Mouse (Mus musculus) adrenal gland, adult 2 months (tissue): ENCODE measurements around the gene Fcmr. TPM values are rescaled to one million over a fixed set of nuclear protein-coding genes. Genes with fewer than 3 reads are reported as not detected.

ENCODE experiments used
- DNase-seq: peaks from one replicate; pipeline ENCODE4 v3.0.0; 2021
- long read RNA-seq: library from polyadenylated mRNA; stranded (forward); transcript quantifications from one replicate; pipeline ENCODE4 v2.0.0, GENCODE M21; 2021
- polyA plus RNA-seq: library from polyadenylated mRNA; depleted of rRNA; stranded (reverse); fragments of >200 nt; gene quantifications from 2 replicates; pipeline ENCODE4 v1.2.3, GENCODE M21; 2012; rRNA removed
- total RNA-seq, 2 experiments: library from RNA; stranded (reverse); gene quantifications; 2 replicates each; pipeline ENCODE4 v1.2.3; 2021

The Fcmr gene
- total RNA-seq (1 to 10 TPM in 1 of 2 experiments, not detected in 1; 1.0 TPM), polyA plus RNA-seq (0.41 and 1.4 TPM in 2 replicates)
- long read RNA-seq = 0 reads

DNA sequence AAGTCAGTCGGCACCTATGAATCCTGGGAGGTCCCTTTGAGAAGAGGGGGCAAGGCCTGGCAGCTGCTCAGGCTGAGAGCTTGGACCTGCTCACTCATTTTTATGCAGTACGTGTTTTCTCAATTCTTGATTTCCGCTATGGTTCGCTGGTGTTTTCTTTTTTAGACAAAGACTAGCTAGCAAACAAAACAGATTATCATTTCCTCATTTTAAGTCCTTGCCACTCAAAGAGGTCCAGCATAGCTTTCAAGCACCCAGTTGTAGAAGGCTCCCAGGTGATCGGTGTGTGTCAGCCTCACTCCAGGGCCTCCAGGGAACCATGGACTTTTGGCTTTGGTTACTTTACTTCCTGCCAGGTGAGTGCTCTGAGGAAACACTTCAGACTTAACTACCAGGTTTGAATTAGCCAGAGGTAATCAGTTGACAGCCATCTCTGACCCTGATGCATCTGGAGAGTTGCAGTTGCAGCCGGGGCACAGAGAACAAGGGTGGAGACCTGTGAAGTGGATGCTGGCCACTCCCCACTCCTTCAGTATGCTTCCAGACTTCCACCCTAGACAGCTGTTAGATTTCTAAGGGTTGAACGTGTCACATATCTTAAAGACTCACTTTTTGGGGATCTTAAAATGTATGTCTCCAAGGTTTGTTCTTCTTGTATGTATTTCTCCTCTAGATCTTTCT is at the start of gene Fcmr:
Gene Fcmr, plus strand, starts transcription at position 129 of the 681 bp plus-strand sequence.
- no peak for DNase-seq

DNA sequence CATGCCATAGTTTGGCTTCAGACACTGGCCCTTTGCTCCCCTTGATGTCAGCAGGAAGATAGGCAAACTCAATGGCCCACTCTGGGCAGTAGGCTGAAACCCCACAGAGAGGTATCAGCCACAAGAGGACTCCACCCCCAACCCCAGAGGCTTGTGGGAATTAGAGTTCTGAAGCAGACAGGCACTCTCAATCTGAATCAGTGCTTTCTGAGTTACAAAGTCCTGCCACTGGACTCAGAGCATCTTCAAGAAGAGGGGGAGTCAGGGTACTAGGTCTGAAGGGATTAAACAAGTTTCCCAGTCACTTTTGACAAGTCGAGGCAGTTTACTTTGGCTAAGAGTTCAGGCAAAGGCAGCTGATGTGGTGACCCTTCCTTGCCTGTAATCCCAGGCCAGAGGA is 45.7 kb upstream of the Fcmr start:
- no peak for DNase-seq

- no peak for DNase-seq
These were observed 44.9 kb upstream of the Fcmr start for GRCm38 (mm10) chr1:130820316-130821148.

DNA sequence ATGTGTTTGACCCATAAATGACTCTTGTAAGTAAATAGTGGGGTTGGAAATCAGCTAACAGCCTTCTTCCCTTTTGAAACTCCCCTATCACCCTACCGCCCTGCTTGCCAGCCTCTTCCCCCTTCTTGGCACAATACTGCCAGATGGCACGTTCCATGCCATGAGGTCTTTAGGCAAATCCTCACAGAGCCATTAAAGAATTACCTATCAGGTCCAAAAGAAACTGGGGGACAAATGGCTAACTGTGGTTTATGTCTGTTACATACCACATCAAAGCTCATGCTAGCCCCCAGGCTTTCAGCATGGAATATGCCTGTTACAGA is 44.4 kb upstream of the Fcmr start:
- DNase-seq = no peak

DNA sequence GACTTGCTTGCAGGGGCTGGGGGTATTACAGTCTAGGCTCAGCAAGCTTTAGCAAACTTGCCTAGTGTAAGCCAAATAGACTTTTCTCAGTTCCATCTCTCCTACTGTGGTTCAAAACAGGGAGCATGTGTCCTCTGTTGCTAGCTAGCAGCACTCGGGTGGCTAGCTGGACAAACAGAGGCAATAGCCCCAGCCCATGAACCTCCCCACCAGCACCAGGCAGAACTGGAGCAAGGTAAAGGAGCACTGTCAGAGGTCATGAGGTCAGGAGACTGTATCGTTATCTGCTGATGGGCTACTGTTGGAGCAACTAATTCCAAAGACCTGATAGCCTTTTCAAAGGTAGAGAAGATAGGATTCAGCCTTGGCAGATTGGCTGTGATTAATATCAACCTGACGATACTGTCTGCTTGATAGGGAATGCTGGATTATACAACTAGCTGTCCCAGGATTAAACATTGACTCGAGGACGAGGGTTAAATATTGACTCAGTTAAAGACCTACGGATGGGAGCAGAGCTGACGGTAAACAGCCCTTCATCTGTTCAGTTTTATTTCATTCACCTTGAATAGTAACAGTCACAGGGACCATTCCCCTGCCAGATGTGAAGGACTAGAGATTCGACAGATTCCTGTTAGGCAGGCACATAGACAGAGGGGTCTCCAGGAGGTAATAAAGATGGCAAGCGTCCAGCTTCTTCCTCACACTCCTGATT is 43.4 kb upstream of the Fcmr start:
- no peak for DNase-seq

GRCm38 (mm10) chr1:130826448-130826847 is 39.0 kb upstream of the Fcmr start, which contains the start of gene Pigr:
Gene Pigr (plus strand): TSS chr1:130826684.
- no peak for DNase-seq

DNA sequence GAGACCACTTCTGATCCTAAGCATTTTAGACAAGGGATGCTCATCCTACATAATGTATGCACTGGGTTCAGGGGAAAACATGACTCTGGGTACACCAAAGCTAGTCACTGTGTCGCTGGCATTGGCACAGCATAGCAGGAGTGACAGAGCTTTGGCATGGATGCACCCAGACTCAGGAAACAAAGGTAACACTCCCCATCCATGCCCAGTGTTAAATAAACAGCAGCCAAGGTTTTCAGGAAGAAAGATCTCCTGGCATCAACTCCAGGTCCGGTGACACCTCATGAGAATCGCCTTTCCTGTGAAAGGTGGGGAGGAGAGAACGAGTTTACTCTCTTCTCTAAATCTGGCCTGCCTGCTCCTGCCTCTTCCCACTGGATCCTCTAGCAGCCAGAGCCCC is 36.8 kb upstream of the Fcmr start:
- DNase-seq = no peak

GRCm38 (mm10) chr1:130829906-130830830 is 35.3 kb upstream of the Fcmr start:
- DNase-seq = no peak

GRCm38 (mm10) chr1:130832230-130833149 is 33.0 kb upstream of the Fcmr start:
- DNase-seq = no peak

DNA sequence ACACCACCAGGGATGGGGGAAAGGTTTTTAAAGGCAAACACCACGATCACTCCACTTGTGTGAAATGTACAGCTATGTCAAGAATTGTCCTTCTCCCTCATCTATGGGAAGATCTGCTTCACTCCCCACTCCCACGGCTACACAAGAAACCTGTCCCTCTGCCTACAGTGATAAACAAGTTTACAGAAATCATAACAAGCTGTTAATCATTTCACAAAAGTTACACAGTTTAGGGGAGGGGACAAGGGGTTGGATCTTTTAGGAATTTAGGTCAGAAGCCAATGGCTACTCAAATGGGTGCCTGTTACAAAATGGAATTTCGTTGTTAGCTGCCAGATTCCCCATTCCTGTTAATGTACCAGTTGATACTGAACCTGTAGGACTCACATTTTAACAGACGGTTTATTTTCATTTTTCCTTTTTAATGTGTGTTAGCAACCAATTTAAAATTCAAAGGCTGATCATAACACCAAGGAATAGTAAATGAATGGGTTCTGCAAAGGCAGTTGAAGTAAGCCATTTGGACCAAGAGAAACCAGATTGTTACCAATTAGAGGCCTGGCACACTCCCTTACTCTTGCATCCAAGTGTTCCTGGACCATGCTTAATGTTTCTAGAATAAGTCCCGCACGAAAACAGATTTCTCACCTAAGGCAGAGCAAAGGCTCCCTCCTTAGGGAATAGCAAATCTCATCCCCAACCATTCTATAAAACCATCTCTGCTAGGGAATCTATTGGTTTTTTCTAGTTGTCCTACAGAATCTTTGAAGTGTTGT is 30.1 kb upstream of the Fcmr start:
- no peak for DNase-seq

GRCm38 (mm10) chr1:130838288-130838687 is 27.2 kb upstream of the Fcmr start:
- no peak for DNase-seq

DNA sequence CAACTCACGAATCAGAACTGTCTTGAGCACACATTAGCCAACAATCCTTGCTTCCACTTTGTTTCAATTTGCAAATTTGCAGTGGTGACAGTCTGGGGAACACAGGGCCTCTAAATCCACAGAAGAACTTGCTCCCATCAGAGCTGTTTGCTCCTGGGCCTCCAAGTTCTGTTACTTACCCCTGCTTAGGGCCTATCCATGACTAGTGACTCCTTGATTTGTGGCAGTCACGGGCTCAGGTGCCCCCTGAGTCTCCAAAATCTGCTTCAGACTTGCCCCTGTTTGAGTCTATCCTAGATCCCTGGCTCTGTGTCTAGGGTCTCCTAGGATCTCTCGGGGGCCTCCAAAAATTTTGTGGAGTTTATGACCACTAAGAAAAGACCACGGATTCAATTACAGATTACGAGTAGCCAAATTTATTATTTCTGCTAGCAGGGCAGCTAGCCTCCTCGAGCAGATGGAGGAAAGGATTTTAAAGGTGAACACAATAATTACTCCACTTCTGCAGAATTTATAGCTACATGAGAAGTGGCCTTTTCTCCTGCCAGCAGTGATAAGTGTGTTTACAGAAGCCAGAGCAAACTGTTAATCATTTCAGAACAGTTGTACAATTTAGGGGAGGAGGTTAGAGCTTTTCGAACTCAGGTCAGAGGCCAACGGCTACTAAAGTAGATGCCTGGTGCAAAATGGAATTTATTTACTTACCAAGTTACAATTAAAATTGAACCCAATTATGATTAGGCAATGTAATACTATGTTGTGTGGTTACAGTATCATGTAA is 24.7 kb upstream of the Fcmr start:
- DNase-seq = no peak

DNA sequence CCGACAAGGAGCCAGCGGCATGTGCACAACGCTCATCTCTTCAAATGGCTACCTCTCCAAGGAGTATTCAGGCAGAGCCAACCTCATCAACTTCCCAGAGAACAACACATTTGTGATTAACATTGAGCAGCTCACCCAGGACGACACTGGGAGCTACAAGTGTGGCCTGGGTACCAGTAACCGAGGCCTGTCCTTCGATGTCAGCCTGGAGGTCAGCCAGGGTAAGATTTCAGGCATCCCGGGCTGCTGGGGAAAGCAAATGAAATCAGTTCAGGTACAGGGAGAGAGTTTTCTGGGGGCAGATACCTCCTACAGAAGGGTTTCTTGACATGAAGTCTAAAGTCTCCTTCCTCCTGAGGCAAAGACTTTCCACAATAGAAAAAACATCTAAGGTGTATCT is 23.8 kb upstream of the Fcmr start:
- no peak for DNase-seq

- DNase-seq = no peak
These were observed 21.0 kb upstream of the Fcmr start for GRCm38 (mm10) chr1:130844516-130844915.

DNA sequence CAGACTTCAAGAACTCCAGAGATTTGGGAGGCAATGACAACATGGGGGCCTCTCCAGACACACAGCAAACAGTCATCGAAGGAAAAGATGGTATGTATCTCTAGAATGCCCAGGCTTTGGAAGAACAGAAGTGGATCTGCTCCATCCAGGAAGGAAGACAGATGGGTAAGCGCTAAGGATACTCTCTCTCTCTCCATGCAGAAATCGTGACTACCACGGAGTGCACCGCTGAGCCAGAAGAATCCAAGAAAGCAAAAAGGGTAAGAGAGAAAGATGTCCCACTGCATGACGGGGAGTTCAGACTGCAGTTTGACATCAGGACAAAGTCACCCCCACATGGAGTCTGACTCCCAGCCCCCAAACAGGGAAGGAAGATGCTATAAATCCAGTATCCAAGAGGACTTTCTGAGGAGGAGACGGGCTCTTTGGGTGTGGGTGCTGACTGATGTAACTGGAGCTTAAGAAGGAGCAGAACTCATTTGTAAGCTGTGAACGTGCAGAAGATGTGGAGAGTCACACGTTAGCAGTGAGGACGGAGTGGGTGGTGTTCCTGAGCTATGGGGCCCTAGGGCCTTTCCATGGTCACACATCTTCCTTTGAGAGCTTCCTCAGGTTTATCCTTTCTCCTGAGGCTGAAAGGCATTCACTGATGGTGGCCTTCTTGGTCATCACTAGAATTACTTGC is 15.8 kb upstream of the Fcmr start:
- DNase-seq = no peak

DNA sequence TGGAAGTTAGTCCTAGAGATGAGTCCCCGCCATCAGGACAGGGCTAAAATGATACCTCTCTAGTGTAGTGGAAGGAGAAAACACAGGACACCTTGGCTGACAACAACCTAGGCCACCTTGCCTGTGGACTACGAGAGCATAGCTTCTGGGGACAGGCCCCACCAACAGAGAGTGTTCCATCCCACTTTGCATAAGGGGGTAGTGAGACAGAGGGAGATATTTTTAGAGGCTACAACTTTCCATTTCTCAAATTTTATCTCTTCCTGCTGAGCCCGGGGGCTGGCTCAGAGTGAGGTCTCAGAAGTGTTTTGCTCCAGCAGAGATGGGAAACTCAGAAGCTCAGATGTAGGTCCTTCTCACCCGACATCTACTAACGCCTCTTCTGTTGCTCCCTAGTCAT is 15.1 kb upstream of the Fcmr start:
- no peak for DNase-seq

GRCm38 (mm10) chr1:130854819-130855218 is 10.7 kb upstream of the Fcmr start:
- DNase-seq = no peak

- DNase-seq = no peak
These were observed 9.7 kb upstream of the Fcmr start for GRCm38 (mm10) chr1:130855723-130856122.
